Mouse (Mus musculus) cerebellum, adult 2 months (tissue): ENCODE measurements around the gene Ss18l2.

Experiments
- CTCF ChIP-seq: fragments of 200-500 bp; IDR thresholded peaks from 2 replicates; pipeline ENCODE4 v1.5.1; 2011; ENCODE audit warnings: low read depth, mild to moderate bottlenecking, control low read depth, low read length, moderate library complexity, borderline replicate concordance; ENCODE audit not compliant: insufficient read depth
- POLR2A ChIP-seq: fragments of 200-500 bp; IDR thresholded peaks from 2 replicates; pipeline ENCODE4 v1.6.1; 2011; ENCODE audit warnings: low read length, control low read depth, borderline replicate concordance; ENCODE audit not compliant: insufficient read depth

GRCm38 (mm10) chr9:121708506-121709486, 1.3 kb upstream of the Ss18l2 start:
- TF ChIP-seq POLR2A, result no peak
- no peak for TF ChIP-seq CTCF
